Mouse (Mus musculus): Measurements from ENCODE around the gene Cdip1.

Gene Cdip1

DNA sequence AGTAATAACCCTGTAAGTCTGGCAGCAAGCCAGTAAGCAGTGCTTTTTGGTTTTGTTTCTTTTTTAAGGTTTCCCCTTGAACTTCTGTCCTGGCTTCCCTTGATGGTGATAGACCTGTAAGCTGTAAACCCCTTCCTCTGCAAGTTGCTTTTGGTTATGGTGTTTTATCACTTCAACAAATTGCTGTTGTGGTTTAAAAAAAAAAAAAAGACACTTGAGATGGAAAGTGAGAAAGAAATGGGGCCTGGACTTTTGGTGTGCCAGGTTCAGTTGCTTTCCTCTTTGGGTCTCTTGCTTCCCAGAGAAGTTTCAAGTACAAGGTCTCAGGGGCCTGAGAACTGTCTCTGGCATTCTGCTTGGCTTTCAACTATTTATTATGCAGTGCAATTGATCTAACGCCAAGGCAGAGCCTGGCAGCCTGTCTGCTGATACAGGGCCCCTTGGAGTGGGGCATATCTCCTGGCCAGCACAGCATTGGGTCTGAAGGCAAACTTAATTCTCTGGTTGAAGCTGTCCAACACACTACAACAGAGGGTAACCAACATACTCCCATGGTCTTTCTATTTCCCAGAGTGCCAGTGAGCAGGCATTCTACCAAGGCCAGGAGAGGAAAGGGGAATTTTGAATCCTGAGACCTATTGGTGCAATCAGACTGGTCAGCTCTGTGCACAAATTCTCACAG, 16.7 kb downstream of the Cdip1 start:
- no peak for DNase-seq (ENCODE audit: low spot score)

DNA sequence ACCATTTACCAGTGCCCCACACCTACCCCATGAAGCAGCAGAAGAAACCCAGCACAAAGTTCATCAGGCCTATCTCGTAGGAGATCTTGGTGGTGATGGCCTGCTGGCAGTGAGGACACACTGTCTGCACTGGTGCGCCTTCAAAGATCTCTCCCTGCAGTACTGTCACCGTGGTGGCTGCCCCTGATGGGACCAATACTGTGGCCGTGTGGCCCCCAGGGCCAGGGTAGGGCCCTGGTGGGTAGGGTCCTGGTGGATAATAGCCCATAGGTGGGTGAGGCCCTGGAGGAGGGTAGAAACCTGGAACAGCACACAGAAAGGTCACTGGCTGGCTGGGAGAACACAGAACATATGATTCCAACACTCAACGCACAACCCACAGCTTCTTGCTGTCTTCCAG, 21.4 kb downstream of the Cdip1 start:
- DNase-seq (ENCODE audit: low spot score), result no peak

- DNase-seq (ENCODE audit: low spot score), result no peak
These were observed 22.9 kb downstream of the Cdip1 start for GRCm38 (mm10) chr16:4767012-4767790.

- DNase-seq (ENCODE audit: low spot score), result no peak
These were observed 24.2 kb downstream of the Cdip1 start for GRCm38 (mm10) chr16:4765852-4766251.

DNA sequence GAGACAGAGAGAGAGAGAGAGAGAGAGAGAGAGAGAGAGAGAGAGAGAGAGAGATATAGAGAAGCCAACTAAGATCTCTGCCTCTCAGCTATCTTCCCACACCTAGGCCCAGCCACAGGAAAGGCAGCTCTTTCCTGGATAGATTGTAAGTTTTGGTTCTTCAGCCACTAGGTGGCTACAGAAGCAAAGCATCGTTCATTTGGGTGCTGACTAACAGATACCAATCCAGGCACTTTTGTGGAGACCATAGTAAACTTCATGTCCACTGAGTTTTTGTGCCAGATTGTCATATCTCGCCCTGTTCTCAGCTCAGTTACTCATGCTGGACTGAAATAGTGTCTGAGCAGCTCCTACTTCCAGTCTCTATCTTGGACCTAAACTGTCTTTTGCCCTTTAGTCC, 26.8 kb downstream of the Cdip1 start:
- DNase-seq (ENCODE audit: low spot score), result no peak

DNA sequence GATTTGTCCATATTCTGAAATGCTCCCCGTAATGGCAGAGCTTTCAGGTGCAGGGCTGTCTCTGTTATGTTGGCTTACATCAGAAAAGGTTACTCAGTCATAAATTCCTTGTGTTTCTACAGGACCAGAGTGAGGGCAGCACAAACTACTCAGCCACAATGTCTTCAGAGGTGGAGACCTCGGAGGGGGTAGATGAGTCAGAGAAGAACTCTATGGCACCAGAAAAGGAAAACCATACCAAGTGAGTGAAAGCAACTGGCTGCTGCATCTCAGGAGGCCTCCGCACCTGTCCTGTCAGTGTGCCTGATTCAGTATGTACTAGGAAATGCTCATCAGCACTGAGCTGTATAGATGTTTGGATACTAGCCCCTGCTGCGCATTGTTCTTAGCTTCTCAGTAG, 27.7 kb downstream of the Cdip1 start:
- DNase-seq (ENCODE audit: low spot score), result no peak

DNA sequence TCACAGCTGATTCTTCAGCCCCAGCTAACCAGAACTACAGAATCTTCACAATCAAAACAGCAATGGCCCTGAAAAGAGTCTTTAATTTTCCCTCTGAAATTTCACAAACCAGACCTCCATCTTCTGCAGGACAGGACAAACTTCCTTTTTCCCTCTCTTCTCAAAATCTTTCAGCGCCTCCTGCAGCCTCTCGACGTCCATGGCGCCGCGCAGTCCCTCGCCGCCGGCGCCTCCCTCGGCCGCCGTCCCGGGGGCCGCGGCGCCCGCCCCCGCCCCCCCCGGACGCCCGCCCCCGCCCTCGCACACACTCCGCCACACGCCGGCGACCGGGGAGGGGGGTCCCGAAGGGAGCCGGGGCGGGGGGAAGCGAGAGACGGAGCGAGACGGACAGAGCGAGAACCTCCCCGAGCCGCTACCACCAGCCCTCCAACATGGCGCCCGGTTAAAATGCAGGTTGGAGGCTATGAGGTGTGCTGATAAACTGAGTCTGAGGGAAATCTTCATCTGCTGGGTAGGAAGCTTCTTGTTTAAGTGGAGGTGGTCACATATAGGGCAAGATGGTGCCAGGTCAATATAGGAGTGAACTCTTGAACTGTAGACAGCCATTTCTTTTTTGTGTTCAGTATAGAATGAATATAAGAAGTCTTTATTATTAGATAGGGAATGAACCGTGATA, 33.3 kb downstream of the Cdip1 start:
- peak; percentile 61 for DNase-seq (ENCODE audit: low spot score)

GRCm38 (mm10) chr16:4754045-4754444, 36.0 kb downstream of the Cdip1 start:
- no peak for DNase-seq (ENCODE audit: low spot score)

DNA sequence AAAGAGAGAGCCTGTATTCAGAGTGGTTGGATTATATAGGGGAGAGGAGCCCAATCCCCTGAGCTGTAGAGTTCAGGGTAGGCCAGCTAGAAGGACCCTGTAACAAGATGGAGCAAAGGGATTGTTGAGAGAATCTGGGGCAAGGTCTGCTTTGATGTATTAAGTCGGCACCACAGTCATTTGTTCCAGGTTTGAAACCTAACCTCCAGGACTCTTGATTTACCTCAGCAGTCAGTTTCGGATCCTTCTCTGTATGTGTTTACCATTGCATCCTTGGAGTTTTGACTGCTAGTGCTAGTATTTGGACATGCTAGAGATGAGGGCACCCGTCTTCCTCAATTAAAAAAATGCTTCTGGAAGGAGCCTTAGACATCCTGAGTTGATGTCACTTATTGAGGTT, 37.9 kb downstream of the Cdip1 start:
- DNase-seq (ENCODE audit: low spot score), result no peak

DNA sequence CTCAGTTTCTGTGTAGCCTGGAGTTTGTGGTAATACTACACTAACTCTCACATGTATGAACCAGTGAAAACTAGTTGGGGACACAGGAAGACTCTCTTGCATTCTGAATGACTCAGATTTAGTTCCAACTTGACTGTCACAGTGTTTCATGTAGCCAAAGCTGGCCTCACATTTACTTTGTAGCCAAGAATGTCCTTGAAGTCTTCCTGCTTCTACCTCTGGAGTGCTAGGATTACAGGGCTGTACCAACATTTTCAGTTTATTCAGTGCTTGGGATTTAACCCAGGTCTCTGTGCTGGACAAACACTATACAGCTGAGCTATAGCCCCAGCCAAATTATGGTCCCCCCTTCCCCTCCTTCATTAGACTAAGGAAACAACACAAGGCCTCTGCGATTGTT, 47.9 kb downstream of the Cdip1 start:
- no peak for DNase-seq (ENCODE audit: low spot score)

DNA sequence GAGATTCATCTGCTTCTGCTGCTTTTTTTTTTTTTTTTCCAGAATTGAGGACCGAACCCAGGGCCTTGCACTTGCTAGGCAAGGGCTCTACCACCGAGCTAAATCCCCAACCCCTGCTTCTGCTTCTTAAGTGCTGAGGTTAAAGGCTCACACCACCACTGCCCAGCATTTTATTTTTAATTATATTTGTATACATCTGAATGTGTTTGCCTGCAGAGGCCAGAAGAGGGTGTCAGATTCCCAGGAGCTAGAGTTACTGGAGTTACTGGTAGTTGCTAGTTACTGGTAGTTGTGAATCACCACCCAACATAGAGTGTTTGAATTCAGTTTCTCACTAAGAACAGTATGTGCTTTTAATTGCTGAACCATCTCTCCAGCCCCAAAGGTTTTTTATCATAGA, 50.1 kb downstream of the Cdip1 start:
- no peak for DNase-seq (ENCODE audit: low spot score)

DNA sequence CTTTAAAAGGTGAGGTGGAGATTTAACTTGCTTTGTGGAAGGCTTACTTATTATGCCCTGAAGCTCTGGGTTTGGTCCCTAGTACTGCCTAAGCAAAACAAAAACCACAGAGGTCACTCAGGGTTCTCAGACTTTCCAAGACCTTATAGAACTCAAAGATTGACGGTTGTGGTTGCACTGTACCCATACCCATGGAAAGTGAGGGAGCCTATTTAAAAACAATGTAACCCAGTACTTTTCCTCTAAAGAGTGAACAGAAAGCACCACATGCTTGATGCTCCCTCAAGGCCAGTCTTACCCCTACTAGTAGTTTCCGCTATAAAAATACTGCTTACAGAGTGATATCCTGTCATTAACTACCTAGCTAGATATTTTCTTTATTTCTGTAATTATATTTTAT, 53.8 kb downstream of the Cdip1 start:
- no peak for DNase-seq (ENCODE audit: low spot score)

GRCm38 (mm10) chr16:4730776-4731358, 59.2 kb downstream of the Cdip1 start:
- no peak for DNase-seq (ENCODE audit: low spot score)

DNA sequence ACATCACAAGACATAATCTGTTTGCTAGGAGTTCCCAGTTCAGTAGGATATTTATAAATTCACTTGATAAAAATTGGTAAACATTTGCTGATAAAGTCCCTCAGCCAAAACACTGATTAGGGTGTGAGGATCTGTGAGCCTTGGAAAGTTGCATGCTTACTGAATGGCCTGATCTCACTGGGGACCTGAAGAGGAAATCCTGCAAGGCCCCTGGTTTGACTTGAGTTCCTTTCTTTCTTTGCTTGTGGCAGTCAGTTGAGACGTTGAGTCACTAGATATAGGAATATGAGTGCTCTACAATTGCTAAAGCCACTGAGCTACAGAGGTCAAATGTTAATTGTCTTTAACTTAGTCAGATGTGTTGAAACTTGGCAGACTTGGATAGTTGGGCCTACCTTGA, 62.1 kb downstream of the Cdip1 start:
- no peak for DNase-seq (ENCODE audit: low spot score)

- DNase-seq (ENCODE audit: low spot score), result no peak
These were observed 62.6 kb downstream of the Cdip1 start for GRCm38 (mm10) chr16:4727526-4727925.

DNA sequence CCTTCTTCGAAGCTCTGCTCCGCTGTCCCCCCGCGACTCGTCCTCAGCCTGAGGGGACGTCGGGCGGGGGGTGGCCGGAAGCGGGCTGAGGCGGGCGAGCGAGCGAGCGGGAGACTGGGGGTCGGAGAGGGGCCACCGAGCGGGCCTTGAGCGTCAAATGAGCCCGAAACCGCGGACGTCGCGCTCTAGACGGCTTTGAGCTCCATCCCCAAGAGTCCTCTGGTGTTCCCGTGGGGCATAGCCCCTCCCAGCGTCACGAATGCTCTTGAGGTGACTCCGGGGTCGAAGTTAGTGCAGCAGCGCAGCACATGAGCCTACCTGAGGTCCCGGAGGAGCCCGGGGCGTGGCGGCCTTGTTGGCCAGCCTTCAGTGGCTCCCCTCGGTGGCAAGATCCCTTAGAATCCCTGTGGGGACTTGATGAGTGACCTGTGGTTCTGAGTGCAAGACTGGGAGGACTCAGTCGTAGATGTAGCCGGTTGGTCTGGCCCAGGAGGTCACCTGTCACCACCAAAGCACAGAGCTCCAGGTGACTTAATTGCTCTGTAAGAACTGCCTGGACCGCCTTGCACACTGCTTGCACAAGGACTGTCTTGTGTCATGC, 63.5 kb downstream of the Cdip1 start:
- no peak for DNase-seq (ENCODE audit: low spot score)

DNA sequence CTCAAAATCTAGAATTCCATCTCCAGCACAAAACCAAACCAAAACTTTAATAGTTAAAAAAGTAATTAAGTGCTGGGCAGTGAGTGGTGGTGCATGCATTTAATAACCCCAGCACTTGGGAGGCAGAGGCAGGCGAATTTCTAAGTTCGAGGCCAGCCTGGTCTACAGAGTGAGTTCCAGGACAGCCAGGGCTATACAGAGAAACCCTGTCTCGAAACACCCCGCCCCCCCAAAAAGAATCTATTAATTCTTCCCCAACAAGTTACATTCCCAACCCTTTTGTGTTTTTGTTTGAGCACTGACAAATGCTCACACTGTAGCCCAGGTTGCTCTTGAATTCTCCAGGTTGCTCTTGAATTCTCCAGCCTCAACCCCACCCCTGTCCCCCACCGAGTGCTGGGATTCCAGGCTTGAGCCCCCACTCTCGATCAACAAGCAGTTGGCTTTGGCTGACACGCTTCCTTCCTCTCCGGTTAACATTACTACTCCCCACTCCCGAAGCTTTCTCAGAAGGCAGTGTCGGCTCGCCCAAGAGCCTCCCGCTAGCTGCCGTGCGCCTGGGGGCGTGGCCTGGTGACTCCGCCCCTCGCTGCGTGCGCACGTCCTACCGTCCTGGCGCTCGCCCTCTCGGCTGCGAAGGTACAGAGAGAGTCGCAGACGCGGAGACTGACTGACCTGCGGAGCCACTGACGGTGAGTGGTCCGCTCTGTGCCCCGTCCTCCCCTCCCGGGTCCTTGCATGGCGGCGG, 64.1 kb downstream of the Cdip1 start, which contains the start of gene Hmox2:
Gene Hmox2, plus strand, starts transcription at position 582 of the 748 bp plus-strand sequence.
- DNase-seq (ENCODE audit: low spot score), result peak; percentile 95

DNA sequence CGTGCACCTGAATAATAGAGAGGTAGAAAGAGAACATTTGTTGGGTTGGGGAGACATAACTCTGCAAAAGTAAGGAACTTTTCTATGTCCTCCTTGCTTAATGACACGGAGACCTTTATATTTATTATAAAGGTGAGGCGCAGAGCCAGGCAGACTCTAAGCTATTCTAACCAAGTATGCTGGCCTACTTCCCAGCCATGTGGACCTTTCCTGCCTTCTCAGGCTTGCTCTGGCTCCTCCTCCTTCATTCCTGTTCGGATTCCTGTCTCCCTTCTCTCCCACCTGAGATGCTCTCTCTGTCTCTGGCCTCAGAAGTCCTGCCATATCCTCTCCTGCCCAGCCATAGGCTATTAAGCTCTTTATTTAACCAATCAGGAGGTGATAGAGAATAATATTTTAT, 64.8 kb downstream of the Cdip1 start:
- no peak for DNase-seq (ENCODE audit: low spot score)

DNA sequence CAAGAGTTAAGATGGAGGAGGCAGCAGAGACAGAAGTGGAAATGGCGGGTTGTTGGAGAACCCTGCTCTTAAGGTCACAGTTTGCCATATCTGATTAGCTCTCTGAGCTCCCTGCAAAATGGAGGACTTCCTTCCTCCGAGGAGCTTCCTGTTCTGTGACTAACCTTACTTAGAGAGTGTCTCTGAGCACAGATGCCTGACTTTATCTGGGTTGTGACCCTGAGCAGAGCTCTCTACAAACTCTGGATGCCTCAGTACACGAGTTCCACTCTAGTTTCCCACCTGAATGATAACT, 67.2 kb downstream of the Cdip1 start:
- no peak for DNase-seq (ENCODE audit: low spot score)

DNA sequence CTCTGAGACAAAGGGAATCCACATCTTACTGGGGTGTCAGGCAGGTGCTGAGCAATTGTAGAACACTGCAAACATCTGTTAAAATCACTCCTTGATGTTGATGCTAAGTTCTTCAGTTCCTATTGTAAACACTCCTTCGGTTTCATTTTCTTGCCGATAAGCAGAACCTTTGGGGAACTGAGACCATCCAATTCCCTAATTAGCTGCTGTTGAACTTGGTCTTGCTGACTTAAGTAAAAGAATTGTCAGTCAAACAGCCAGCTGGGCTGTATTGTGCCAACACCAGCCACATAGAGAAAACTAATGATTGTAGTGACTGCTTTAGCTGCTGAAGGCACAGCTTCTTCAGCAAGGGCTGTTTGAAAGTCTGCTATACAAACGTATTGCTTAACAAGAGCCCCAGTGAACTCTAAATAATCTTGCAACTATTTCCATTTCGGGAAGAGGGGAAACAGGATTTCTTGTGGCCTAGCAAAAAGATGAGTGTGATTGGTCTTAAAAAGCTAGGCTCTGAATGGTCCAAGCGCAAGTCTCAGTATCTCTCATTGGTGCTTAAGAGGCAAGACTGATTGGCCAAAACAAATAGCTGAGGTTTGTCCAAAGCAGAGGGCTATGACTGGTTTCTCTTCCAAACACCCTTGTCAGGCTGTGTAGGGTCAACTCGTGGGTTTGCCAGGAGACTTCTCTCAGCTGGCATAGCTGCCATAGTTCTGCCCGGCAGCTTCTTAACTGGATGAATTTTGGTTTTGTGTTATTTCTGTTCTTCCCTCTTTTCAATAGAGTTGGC, 67.8 kb downstream of the Cdip1 start:
- no peak for DNase-seq (ENCODE audit: low spot score)

Data from spleen, adult 12 weeks (tissue).